Mouse (Mus musculus): ENCODE measurements around the gene Btc.

Btc gene

DNA sequence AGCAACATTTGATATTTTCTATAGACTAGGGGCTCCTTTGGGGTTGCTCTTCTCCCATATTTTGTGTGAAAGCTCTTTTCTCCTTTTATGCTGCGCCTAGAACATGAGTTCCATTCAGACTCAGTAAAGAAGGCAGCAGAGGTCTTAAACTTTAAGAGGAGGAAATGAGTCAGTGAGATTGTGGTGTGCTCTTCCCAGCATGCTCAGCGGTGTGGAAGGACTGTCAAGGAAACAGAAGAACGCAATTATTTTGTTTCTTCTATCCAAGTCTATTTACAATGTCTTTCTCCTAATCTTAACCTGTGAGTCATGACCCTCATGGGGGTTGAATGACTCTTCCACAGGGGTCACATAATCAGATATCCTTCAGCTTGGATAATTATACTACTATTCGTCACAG is 82.4 kb downstream of the Btc start:
- DNase-seq (ENCODE audit: low spot score): no peak

DNA sequence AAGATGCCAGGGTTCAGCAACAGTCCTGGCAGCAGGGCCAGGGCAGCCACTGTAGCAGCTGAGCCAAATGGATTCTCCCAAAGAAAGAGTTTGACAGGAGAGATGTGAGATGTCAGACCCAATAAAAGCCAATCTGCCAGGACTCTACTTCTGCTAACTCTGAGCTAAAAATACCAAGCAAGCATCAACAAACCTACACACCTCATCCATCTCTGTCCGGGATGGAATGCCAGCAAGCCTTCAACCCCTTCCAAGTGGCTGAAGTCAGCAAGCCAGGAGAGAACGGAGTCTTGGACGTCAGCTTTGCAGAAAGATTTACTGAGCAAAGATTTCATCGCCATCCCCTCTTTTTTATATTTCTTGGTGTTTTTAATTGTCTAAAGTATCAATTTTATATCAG is 88.8 kb downstream of the Btc start:
- DNase-seq (ENCODE audit: low spot score): no peak

DNA sequence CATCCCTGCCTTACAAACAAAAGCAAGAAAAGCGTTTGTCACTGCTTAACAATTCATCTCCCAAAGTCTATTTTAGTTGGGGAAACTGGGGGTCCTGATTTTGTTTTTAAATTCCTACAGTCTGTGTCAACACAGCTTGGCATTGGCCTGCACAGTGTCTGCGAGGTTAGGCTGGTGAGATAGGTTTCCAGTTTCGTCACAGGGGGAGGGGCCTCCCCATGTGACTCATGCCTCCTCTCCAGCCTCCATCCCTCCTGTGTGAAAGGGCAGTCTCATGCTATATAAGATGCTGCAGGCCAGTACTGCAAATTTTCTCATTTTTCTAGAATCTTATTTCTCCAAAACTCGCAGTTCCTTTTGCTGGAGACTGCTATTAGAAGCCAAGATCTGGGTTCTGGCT is 91.0 kb downstream of the Btc start:
- DNase-seq (ENCODE audit: low spot score): no peak

DNA sequence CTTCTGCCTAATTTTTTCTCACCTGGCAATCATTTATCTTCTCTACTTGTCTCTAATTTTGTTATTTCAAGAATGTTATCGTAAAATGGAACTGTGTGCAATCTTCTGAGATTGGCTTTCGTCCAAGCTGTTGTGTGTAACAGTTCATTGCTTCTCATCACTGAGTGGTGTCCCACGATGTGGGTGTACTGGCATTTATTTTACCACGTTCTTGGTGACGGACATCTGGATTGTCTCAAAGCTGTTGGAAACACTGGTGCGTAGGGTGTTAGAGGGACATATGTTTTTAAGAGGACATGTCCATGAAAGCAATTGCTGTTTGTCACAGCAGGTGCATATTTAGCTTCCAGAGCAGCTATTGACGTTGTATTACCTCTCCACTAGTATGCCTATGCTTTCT is 94.2 kb downstream of the Btc start:
- no peak for DNase-seq (ENCODE audit: low spot score)

DNA sequence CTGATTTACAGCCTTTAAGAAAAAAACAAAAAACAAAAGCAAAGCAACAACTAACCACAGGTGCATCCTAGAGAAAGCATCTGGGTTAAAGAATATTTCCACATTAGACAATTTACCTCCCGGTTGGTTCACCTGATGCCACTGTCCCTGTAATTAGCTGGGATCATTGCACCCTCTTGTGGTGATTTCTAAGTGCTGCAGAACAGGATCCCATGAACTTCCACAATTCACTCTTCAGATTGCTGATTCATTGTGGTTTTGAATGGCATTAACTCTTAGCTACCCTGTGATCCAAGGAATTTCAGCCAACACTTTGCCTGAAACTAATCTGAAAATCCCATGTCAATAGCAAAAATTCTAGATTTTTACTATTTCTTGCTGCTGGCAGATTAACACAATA is 94.9 kb downstream of the Btc start:
- no peak for DNase-seq (ENCODE audit: low spot score)
